Mouse (Mus musculus) spleen, adult 18-20 months (tissue): ENCODE measurements around the gene Wdr60.
"Not testable (repeated sequence)": the region's sequence is repeated elsewhere in the genome, so short reads cannot be mapped to it uniquely, and the experiment has no call there.

ENCODE experiments used
- DNase-seq, 2 experiments: peaks; one replicate each; pipeline ENCODE4 v3.0.0; 2022; ENCODE audit warnings: mixed read lengths in 2 of 2

The Wdr60 gene

GRCm38 (mm10) chr12:116262555-116263341 is at the start of gene Wdr60:
TSS of gene Wdr60 (minus strand) at chr12:116263022.
- DNase-seq, result peak; percentile 81 to 90

GRCm38 (mm10) chr12:116308612-116309011 is 45.8 kb upstream of the Wdr60 start:
- DNase-seq, result no peak

DNA sequence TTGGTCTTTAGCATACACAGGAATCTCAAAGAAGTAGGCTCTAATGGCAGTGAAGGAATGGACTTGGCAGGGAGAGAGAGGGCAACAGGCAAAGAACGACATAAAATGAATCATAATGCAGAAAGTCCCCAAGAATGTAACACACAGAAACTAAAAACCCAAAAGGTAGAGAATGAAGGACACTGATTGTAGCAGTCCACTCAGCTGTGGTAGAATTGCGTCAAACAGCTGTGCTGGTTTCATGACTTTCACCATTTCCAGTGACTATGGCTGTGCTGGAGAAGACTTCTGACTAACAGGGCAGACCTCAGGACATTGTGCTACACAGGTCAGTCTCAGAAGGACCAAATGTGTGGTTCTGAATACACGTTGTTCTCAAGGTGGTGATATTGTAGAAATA is 45.0 kb upstream of the Wdr60 start:
- DNase-seq, result no peak

- DNase-seq, result no peak
Measured at GRCm38 (mm10) chr12:116306042-116306441, 43.2 kb upstream of the Wdr60 start.

GRCm38 (mm10) chr12:116302181-116302580 is 39.4 kb upstream of the Wdr60 start:
- no peak for DNase-seq

- no peak for DNase-seq
Measured at GRCm38 (mm10) chr12:116299906-116300305, 37.1 kb upstream of the Wdr60 start.

DNA sequence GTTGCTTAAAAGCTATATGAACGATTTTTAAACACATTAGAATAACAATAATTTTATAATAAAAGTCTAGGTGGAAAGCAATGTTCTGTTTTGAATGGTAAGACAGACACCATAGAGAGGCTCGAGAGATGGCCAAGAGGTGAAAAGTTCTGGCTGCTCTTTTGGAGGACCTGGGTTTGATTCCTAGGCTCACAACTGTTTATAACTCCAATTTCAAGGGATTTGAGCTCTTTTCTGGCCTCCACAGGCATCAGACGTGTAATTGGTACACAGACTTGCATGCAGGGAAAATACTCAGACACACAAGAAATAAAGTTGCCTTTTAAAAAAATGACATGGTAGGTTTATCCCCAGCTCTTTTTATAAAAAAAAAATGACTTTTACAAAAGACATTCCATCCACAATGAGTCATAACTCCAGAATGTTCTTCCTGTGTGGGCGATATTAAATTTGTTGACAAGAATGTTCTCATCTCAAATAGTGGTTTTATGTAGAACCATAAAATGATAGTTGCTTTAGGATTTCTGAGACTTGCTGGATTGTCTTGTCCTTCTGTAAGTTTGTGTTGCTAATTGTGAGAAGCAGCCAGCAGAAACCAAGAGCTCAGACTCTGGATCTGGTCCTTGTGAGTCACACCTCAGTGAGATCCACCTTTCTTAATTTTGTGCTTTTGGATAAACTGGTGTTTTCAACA is 30.9 kb upstream of the Wdr60 start:
- DNase-seq, result no peak

GRCm38 (mm10) chr12:116293185-116293584 is 30.4 kb upstream of the Wdr60 start:
- DNase-seq, result no peak

GRCm38 (mm10) chr12:116283511-116283910 is 20.7 kb upstream of the Wdr60 start:
- no peak for DNase-seq

- DNase-seq, result no peak
Measured at GRCm38 (mm10) chr12:116282856-116283255, 20.0 kb upstream of the Wdr60 start.

DNA sequence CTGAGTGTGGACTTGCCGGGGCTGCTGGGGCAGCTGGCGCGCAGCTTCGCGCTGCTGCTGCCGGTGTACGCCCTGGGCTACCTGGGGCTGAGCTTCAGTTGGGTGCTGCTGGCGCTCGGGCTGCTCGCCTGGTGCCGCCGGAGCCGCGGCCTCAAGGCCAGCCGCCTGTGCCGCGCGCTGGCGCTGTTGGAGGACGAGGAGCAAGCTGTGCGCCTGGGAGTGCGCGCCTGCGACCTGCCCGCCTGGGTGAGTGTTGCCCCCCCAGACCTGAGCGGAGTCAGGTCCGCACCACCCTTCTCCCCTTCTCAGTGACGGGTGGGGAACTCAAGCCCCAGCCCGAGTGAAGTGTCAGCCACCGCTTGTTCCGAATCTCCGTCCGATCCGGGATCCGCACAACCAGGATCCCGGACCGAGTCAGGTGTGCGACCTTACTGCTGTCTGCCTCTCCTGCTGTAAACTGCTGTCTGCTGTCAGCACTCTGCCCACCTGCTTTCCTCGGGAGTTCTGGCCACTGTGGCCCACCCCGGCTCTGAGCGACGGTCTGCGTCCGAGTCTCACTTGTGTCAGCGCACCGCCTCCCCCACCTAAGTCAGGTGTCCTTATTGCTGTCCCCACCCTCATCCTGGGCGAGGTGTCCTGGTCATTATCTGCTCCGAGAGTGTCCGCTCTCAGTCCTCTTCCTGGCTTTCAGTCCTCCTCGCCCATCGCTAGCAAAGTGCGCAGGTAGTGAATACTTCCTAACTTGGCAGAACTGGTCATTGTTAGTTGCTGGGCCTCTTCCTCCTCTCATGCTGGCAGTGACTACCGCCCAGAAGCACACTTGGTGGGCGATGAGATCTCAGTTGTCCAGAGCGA is 18.8 kb upstream of the Wdr60 start:
- DNase-seq, result peak; percentile 31 to 43

DNA sequence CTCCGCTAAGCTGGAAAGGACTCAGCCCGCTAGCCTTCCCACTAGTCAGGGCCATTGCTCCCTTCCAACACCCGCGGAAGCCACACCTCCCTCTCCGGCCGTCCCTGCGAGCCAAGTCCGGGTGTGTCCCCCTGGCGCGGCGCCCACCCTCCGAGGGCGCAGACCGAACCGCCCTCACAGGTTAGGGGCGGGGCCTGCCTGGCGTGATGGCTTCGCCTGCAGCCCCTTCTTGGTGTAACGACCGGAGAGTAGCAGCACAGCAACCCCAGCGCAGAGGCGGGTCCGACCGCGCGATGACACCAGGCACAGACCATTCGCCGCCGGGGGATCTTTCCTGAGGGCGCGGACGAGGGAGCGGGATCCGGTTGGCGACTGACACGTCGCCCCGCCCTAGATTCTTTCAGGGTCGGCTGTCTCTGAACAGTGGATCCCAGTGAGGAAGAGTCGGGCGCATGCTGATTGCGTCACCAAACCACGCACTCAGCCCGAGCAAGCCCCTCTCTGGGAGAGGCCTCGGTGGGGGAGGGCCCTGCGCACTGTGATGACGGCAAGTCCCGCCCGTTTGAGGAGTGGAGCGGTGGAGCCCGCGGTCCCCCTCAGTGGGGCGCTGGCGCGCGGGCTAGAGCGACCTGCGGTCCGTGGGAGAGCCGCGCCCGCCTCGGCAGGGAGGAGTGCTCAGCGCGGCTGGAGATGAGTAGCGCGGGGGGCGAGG is 18.0 kb upstream of the Wdr60 start, which contains the start of gene Esyt2:
Esyt2 (plus strand) TSS at position 544 of the 712 bp plus-strand sequence.
- peak; percentile 99 for DNase-seq

- DNase-seq, result no peak
Measured at GRCm38 (mm10) chr12:116280149-116280652, 17.4 kb upstream of the Wdr60 start.

- no peak for DNase-seq
Measured at GRCm38 (mm10) chr12:116279181-116279580, 16.4 kb upstream of the Wdr60 start.

GRCm38 (mm10) chr12:116278541-116278940 is 15.7 kb upstream of the Wdr60 start:
- no peak for DNase-seq

DNA sequence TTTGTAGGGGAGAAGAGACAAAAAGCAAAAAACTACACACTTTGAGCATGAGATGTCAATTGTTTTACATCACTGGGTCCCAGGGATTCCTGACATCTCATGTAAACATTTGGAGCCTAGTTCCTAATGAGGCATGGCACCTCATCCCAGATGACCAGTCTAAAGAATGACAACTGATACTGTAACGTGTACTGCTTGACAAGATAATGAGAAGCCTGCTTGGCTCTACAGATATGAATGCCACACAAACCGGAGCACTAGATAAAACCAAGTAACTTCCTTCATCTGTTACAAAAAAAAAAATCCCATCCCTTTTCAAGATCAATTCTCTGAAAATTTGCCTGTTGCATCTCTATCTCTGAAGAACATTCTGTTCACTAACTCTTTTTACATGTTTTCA is 14.1 kb upstream of the Wdr60 start:
- DNase-seq, result no peak

DNA sequence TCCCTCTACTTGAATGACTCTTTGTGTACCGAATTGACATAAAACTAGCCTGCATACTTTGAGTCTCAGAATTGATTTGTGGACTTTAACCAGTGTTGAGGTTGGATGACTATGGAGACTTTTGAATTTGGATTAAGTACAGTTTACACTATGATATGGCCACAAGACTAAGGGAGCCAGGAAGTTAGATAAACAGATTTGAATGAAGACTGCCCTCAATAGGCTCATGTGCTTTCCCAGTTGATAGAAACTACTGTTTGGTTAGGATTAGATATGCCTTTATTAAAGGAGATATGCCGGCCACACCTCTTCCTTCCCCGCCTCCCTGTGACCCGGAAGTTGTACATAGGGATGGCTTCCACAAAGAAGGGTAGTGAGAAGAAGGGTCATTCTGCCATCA is 12.8 kb upstream of the Wdr60 start:
- no peak for DNase-seq

DNA sequence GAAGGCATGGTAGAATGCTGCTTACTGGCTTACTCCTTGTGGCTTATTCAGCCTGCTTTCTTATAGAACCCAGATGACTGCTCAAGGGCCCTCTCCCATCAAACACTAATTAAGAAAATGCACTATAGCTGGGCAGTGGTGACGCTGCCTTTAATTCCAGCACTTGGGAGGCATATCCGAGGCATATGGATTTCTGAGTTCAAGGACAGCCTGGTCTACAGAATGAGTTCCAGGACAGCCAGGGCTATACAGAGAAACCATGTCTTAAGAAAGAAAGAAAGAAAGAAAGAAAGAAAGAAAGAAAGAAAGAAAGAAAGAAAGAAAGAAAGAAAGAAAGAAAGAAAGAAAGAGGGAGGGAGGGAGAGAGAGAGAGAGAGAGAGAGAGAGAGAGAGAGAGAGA is 12.3 kb upstream of the Wdr60 start, which contains the start of gene Gm11027:
Gm11027 (plus strand) TSS at position 301 of the 400 bp plus-strand sequence.
- not testable (repeated sequence) for DNase-seq

DNA sequence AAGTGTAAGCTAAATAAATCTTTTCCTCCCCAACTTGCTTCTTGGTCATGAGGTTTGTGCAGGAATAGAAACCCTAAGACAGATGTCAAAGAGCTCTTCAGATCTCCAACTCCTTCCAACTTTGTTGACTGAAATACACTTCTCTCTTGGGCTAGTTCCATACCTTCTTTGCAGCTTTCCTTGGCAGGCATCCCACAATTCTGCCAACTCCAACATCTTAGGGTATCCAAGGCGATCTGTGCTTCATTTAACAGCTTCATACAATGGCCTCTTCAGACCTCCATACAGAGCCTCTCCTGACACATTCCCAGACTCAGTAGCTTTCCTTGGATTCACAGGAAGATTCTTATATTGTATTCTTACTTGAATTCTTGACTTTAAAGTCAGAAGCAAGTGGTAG is 10.9 kb upstream of the Wdr60 start:
- DNase-seq, result no peak

DNA sequence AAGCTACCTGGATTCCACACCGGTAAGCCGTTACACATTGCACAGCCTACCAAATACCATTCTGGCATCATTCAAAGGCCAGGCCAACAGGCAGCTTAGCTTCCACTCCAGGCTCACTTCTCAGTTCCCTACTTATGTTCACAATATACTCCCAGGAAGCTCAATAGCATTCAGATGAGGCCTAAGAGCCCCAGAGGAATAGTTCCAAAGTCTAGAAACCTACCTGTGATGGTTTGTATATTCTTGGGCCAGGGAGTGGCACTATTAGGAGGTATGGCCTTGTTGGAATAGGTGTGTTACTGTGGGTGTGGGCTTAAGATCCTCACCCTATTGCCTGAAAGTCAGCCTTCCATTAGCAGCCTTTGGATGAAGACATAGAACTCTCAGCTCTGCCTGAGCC is 8.2 kb upstream of the Wdr60 start:
- DNase-seq, result no peak

DNA sequence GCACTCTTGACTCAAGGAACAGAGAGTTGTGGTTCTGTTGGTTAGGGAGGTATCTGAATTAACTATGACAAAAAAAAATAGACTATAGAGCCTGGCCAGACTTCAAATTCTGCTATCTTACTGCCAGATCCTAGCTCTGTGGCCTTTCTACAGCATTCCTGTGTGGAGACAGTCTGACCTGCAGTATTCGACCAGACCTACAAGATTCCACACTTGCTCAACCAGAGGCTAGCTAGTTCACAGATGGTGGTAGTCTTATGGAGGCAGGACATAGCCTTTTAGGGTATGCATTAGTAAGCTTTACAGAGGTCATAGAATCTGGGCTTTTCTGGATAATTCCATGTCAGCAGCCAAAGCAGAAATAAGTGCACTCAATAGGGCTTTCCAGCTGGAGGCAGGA is 7.7 kb upstream of the Wdr60 start:
- no peak for DNase-seq

DNA sequence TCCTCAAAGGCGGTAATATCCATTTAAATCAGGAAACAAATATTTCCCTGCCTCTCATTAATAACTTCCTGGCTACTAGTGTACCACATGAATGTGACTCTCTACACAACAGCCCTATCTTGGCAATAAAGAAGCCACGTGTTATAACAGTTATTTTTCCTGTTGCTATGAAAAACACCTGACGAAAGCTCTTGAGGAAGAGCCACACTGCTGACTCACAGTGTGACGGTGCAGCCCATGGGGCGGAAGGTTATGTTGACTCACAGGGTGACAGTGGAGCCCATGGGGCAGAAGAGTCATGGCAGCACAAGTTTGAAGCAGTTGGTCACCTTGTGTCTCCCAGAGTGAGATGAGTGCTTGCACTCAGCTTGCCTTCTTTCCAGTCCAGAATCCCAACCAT is 6.6 kb upstream of the Wdr60 start:
- DNase-seq, result no peak
